Mouse (Mus musculus) 416B (cell line): ENCODE measurements around the gene Arhgef10l.

Source experiments
- DNase-seq: peaks from one replicate; pipeline ENCODE4 v3.0.0; 2011; ENCODE audit warnings: low read depth

Arhgef10l gene

GRCm38 (mm10) chr4:140631276-140631849, 34.4 kb downstream of the Arhgef10l start:
- DNase-seq: peak; percentile 60

DNA sequence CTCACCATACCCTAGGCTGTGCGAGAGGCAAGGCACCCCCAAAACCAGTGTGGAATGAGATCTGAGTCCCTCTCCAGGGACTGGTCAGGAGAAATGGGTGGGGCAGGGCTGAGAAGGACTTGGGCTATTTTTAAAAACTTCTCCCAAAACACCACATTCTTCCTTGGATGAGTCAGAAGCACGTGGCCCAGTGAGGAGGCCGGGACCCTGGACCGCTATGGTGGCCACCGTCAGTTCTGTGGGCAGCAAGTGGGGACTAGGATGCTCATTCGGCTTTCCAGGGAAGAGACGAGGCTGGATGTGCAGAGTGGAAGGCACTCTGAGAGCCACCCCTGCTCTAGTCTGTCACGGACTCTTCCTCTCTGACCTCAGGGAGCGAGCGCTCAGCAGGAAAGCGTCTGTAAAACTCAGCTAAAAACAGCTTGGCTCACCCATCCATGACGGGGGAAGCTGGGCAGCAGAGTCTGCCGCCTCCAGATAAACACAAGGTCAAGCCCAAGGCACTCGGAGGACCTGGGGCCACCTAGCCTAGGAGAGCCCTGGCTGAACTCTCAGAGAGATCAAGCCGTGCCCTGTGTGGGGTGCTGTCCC, 35.1 kb downstream of the Arhgef10l start:
- DNase-seq: peak; percentile 74

DNA sequence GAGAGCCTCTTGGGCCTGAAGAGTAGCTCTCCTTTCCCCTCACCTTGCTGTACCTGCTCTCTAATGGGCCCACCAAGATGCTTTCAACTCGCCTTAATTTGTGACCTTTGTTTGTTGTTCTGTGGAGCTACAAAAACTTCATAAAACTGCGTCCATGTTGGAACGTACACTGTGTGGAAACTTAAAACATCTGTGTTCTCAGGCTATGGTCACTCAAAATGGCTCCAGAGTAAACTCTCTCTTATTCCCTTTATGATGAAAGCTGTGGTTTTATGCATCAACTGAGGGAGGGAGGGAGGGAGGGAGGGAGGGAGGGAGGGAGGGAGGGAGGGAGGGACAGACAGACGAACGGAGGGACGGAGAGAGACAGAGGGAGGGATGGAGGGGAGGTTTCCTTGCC, 35.7 kb downstream of the Arhgef10l start:
- no peak for DNase-seq

- no peak for DNase-seq
Observed at GRCm38 (mm10) chr4:140628971-140629370, 36.8 kb downstream of the Arhgef10l start.

GRCm38 (mm10) chr4:140628412-140628943, 37.3 kb downstream of the Arhgef10l start:
- no peak for DNase-seq

- no peak for DNase-seq
Observed at GRCm38 (mm10) chr4:140625651-140626525, 39.9 kb downstream of the Arhgef10l start.

- DNase-seq: no peak
Observed at GRCm38 (mm10) chr4:140624468-140625176, 41.2 kb downstream of the Arhgef10l start.

GRCm38 (mm10) chr4:140624087-140624467, 41.7 kb downstream of the Arhgef10l start:
- DNase-seq: no peak

- DNase-seq: peak; percentile 40
Observed at GRCm38 (mm10) chr4:140622819-140623218, 43.0 kb downstream of the Arhgef10l start.

GRCm38 (mm10) chr4:140620496-140620895, 45.3 kb downstream of the Arhgef10l start:
- DNase-seq: no peak

DNA sequence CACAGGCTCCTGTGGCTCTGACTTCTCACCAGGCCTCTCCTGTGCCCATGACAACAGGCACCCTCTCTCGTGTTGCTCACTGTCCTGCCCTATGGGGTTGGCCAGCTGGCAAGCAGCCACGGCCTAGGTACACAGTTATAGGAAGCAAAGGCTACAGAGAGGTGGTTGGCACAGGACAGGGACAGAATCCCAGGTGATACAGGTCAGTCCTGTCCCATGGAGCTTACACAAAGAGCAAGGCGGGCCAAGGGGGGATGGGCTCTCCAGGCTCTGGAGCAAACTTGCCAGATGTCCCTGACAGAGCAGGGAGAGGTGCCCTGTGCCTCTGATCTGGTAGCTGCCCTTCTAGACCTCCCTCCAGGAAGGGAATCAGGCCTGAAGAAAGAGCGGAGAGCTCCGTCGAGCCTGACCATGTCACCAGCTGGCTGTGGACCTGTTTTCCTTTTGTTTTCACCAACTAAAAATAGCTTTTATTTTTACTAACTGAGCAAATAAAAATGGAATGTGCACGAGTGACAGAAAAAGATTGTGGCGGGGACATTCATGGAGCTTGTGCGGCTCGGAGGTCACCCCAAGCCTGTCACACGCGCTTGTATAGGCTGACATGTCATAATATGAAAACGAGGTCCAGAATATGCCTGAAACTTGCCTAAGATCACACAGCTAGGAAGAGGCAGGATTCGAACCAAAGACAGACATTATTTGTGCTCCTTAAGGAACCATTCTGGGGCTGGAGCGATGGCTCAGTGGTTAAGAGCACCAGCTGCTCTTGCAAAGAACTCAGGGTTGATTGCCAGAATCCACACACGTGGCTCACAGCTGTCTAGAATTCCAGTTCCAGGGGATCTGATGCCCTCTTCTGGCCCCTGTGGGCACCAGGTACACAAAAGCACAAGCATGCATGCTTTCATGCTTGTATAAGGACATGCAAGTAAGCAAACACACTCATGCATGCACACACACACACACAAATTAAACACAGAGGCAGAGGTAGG, 48.1 kb downstream of the Arhgef10l start:
- DNase-seq: peak; percentile 73

DNA sequence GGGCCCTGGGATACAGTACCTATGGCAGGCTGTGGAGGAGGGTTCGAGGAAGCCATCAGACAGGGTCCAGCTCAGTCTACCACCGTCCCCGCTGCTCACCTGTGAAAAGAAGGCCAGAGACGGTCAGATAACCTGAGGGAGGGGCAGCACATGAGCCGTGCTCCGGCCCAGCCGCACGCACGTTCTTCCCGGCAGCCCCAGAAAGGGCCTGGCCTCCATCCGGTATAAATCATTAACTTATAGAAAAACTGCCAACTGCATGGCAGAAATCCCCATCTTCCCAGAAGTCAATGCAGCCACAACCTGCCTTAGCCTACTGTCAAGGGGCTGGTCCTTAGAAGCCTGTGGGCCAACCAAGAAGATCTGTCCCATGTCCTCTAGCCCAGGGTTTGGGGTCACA, 48.9 kb downstream of the Arhgef10l start:
- no peak for DNase-seq

- peak; percentile 70 for DNase-seq
Observed at GRCm38 (mm10) chr4:140616196-140616595, 49.6 kb downstream of the Arhgef10l start.

DNA sequence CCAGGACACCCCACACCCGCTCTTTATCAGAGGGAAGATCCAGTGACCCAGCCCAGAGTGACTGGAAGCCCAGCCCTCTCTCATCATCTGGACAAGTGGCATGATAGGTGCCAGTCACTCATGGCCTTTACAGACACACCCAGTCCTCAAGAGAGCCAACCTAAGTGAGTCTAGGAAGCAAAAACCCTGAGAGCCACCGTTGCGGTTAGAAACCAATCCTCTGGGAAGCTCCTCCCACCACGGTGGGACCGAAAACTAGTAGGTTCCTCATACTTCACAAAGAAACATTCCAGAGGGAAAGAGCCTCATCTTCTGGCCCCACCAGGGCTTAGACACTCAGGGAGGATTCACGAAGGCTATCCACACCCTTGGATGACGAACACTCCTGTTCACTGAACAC, 50.0 kb downstream of the Arhgef10l start:
- peak; percentile 71 for DNase-seq

GRCm38 (mm10) chr4:140614553-140614952, 51.3 kb downstream of the Arhgef10l start:
- DNase-seq: no peak

DNA sequence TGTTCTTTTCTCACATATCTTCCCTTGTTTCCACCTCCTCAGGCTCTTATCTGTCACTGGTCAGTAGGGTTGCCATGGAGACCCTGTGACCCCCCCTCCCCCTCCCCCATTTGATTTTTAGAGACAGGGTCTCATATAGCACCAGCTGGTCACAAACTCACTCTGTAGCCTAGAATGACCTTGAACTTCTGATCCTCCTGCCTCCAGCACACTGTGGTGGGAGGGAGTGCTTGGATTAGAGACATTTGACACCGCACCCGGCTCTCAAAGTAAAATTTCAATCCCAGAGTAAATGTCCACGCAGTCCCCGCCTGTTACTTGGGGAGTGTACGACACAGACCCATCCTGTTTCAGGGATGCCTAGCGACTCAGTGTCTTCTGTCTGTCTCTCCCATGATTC, 51.7 kb downstream of the Arhgef10l start:
- DNase-seq: no peak

DNA sequence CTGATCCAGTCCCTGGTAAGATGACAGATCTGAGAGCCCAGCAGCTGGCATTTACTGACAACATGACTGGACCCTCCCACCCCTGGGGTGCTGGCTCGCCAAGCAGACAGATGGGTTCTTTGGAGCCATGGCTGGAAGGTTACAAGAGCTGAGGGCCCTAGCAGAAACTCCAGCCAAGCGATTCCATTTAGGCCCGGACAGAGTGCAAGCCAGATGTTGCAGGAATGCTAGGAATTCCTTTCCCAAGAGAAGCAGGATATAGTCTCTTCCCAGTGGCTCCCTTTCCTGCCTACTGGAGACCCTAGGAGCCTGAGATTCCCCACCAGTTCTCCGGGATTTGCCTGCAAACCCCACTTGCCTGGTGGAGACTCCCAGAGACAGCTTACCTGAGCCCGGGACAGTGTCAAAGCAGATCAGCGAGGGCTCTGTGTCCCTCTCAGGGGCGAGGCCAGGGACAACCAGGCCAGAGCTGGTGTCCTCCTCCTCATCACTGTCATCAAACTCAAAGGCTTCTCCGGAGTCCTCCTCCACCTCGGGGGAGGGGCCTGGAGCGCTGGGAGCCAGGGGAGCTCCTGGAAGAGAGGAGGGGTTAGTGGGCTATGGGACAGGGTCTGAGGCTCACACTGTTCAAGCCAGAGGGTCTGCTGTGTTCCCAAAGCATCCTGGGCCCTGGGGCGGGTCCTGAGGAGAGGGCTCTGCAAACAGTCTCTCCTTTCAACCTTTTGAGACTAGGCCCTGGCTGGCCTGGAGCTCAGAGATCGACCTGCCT, 54.8 kb downstream of the Arhgef10l start:
- DNase-seq: no peak

- DNase-seq: no peak
Observed at GRCm38 (mm10) chr4:140608228-140608720, 57.5 kb downstream of the Arhgef10l start.

- no peak for DNase-seq
Observed at GRCm38 (mm10) chr4:140606779-140607178, 59.0 kb downstream of the Arhgef10l start.

GRCm38 (mm10) chr4:140606197-140606596, 59.6 kb downstream of the Arhgef10l start:
- DNase-seq: no peak
